Mouse (Mus musculus): Measurements from ENCODE around the gene Fbxo21. TPM values are rescaled to one million over a fixed set of nuclear protein-coding genes. Genes with fewer than 3 reads are reported as not detected.

Fbxo21 gene
- total and polyA plus RNA-seq, 3 experiments = 10.7 to 19.3 (median 13.7) TPM

DNA sequence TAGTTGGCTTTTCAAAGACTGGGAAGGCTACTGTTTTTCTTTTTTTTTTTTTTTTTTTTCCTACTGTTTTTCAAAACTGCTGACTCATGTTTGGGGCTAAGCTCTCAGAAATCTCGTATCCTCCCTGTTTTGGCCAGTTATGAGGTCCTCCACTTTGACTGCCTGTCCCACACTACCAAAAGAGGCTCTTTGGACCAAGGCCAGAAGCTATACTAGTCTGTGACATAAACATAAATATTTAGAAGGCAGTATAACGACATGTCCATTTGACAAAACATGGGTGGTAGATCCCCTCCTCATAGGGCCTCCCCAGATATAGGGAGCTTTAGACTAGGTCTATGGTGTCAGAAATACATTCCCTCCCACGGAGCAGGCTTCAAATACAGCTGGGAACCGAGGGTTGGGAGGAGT is 8.9 kb upstream of the Fbxo21 start:
- no peak overlapping the region for H3K9ac ChIP-seq (ENCODE audit: insufficient read depth, low read depth)
- peaks cover 7% of the 10 kb centered on the region in 2 experiments for H3K4me1 ChIP-seq (ENCODE audit: control insufficient read depth in 1 of 2, insufficient read depth in 2 of 2)
- no peak for DNase-seq (ENCODE audit: extremely low read depth)
- no peaks in the 10 kb centered on the region for H3K79me2 ChIP-seq (replicated peaks; ENCODE audit: control insufficient read depth, extremely low read depth, insufficient read depth, poor library complexity, severe bottlenecking)
- H3K9me3 ChIP-seq (replicated peaks; ENCODE audit: low read length) = peaks cover 8% of the 10 kb centered on the region
- no peaks in the 10 kb centered on the region for H3K36me3 ChIP-seq (replicated peaks in 1 of 2; ENCODE audit: control insufficient read depth in 1 of 2, insufficient read depth in 1 of 2, low read length in 1 of 2)
- H3K4me2 ChIP-seq (ENCODE audit: insufficient read depth, low read depth, poor library complexity, severe bottlenecking) = no peak overlapping the region
- in situ Hi-C loops (cut with MboI; ENCODE audit: low pct_ligation_motif_present, low pct_unique_long_range_greater_than_20kb, low sequenced_read_pairs) (no loop called here), dilution Hi-C loops (cut with MboI; ENCODE audit: extremely low pct_ligation_motif_present, extremely low pct_unique_long_range_greater_than_20kb, low sequenced_read_pairs) (no loop called here)
- H3K4me3 ChIP-seq (replicated peaks in 1 of 3; ENCODE audit: low read depth in 2 of 3, low read length in 2 of 3, poor library complexity in 1 of 3) = no peak overlapping the region
- H3K27ac ChIP-seq (ENCODE audit: insufficient read depth, low read depth) = no peak overlapping the region
- H3K27me3 ChIP-seq (replicated peaks) = peaks cover 3% of the 10 kb centered on the region
- no peak for TF ChIP-seq CTCF (conservative IDR thresholded peaks at IDR 0.05 in 1 of 2, IDR thresholded peaks at IDR 0.05 in 1 of 2; ENCODE audit: low read depth in 2 of 2, low read length in 2 of 2)
- peak; percentile 70; the same call in 1 of the 2 replicates for TF ChIP-seq MAFK (IDR thresholded peaks at IDR 0.05; ENCODE audit: insufficient replicate concordance, low read length)

DNA sequence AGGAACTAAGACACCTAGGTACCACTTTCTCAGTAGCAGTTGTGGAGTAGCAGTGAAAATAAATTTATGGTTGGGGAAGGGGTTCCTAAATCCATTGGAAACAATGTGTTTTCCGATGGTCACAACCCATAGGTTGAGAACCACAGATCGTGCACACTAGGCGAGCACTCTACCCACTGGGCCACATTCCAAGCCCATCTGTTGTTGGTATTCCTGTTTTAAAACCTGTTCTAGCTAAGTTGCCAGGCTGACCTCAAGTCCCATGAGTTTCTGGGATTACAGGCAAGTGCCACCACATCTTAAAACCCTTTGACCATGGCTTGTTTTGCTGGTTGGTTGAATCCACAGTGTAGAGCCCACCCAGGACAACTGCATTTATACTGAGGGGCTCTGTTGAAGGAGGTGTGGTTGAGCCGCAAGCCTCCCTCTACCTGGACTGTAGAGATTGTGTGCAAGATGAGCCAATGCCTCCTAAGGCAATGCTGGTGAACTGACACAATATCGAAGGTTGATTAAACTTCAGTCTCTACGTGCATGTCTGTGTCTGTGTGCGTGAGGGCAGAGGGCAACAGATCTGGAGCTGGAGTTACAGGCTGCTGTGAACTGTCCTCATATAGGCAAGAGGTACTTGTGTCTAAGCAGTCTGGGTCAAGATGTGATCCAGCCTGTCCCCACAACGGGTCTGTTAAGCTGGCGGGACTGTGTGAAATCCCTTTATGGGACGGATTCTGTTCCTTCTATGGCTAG is 6.7 kb upstream of the Fbxo21 start:
- no peak overlapping the region for H3K4me2 ChIP-seq (ENCODE audit: insufficient read depth, low read depth, poor library complexity, severe bottlenecking)
- peaks cover 3% of the 10 kb centered on the region for H3K27me3 ChIP-seq (replicated peaks)
- H3K9me3 ChIP-seq (replicated peaks; ENCODE audit: low read length) = peaks cover 8% of the 10 kb centered on the region
- peaks cover 0 to 7% of the 10 kb centered on the region in 2 experiments; a peak in 2 of 4 replicates for H3K4me1 ChIP-seq (ENCODE audit: control insufficient read depth in 1 of 2, insufficient read depth in 2 of 2)
- in situ Hi-C loops (cut with MboI; ENCODE audit: low pct_ligation_motif_present, low pct_unique_long_range_greater_than_20kb, low sequenced_read_pairs) (no loop called here), dilution Hi-C loops (cut with MboI; ENCODE audit: extremely low pct_ligation_motif_present, extremely low pct_unique_long_range_greater_than_20kb, low sequenced_read_pairs) (no loop called here)
- H3K27ac ChIP-seq (ENCODE audit: insufficient read depth, low read depth) = no peak overlapping the region
- no peaks in the 10 kb centered on the region for H3K36me3 ChIP-seq (replicated peaks in 1 of 2; ENCODE audit: control insufficient read depth in 1 of 2, insufficient read depth in 1 of 2, low read length in 1 of 2)
- H3K9ac ChIP-seq (ENCODE audit: insufficient read depth, low read depth) = no peak overlapping the region
- TF ChIP-seq UBTF (IDR thresholded peaks at IDR 0.05; ENCODE audit: low read depth, low read length) (no peak), RAD21 (IDR thresholded peaks at IDR 0.05; ENCODE audit: low read depth, low read length) (no peak), MAZ (IDR thresholded peaks at IDR 0.05; ENCODE audit: low read depth, low read length) (no peak)
- H3K79me2 ChIP-seq (replicated peaks; ENCODE audit: control insufficient read depth, extremely low read depth, insufficient read depth, poor library complexity, severe bottlenecking) = no peaks in the 10 kb centered on the region
- H3K4me3 ChIP-seq (replicated peaks in 1 of 3; ENCODE audit: low read depth in 2 of 3, low read length in 2 of 3, poor library complexity in 1 of 3) = no peak overlapping the region
- DNase-seq (ENCODE audit: extremely low read depth) = no peak

DNA sequence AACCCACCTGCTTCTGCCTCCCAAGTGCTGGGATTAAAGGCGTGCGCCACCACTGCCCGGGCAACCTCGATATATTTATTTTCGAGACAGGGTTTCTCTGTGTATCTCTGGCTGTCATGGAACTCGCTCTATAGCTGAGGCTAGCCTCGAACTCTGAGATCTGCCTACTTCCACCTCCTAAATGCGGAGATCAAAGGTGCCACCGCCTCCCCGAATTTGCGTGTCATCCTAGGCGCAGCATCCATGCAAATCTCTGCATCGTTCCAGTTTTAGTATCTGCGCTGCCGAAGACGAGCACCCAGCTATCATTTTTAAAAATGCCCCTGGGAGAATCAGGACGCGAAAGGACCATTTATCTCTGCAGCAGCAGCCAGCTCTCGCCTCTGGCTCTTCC is 270 bp upstream of the Fbxo21 start:
- in situ Hi-C loops (cut with MboI; ENCODE audit: low pct_ligation_motif_present, low pct_unique_long_range_greater_than_20kb, low sequenced_read_pairs) = no loop called here
- H3K36me3 ChIP-seq (replicated peaks in 1 of 2; ENCODE audit: control insufficient read depth in 1 of 2, insufficient read depth in 1 of 2, low read length in 1 of 2) = peaks cover 19 to 35% of the 10 kb centered on the region in 2 experiments
- no peak overlapping the region for H3K9ac ChIP-seq (ENCODE audit: insufficient read depth, low read depth)

More for the DNA sequence above, 270 bp upstream of the Fbxo21 start:
- no peak for DNase-seq (ENCODE audit: extremely low read depth)
- no peaks in the 10 kb centered on the region for H3K27me3 ChIP-seq (replicated peaks)
- peaks cover 9 to 25% of the 10 kb centered on the region in 2 experiments for H3K4me1 ChIP-seq (ENCODE audit: control insufficient read depth in 1 of 2, insufficient read depth in 2 of 2)
- peak overlapping the region; percentile 62; the same call in 1 of the 2 replicates for H3K4me2 ChIP-seq (ENCODE audit: insufficient read depth, low read depth, poor library complexity, severe bottlenecking)
- dilution Hi-C loops (cut with MboI; ENCODE audit: extremely low pct_ligation_motif_present, extremely low pct_unique_long_range_greater_than_20kb, low sequenced_read_pairs) = no loop called here
- no peak overlapping the region for H3K27ac ChIP-seq (ENCODE audit: insufficient read depth, low read depth)
- H3K9me3 ChIP-seq (replicated peaks; ENCODE audit: low read length) = no peaks in the 10 kb centered on the region
- no peaks in the 10 kb centered on the region for H3K79me2 ChIP-seq (replicated peaks; ENCODE audit: control insufficient read depth, extremely low read depth, insufficient read depth, poor library complexity, severe bottlenecking)
- H3K4me3 ChIP-seq (replicated peaks in 1 of 3; ENCODE audit: low read depth in 2 of 3, low read length in 2 of 3, poor library complexity in 1 of 3) = peak overlapping the region; percentile 48 to 100 (median 96)
- TF ChIP-seq MAFK (IDR thresholded peaks at IDR 0.05; ENCODE audit: insufficient replicate concordance, low read length) (no peak), CTCF (conservative IDR thresholded peaks at IDR 0.05 in 1 of 2, IDR thresholded peaks at IDR 0.05 in 1 of 2; ENCODE audit: low read depth in 2 of 2, low read length in 2 of 2) (no peak), MEF2A (IDR thresholded peaks at IDR 0.05; ENCODE audit: borderline replicate concordance, low read depth, low read length) (no peak), TCF12 (IDR thresholded peaks at IDR 0.05; ENCODE audit: low read depth, low read length) (no peak), RCOR1 (conservative IDR thresholded peaks at IDR 0.05; ENCODE audit: low read depth, low read length) (no peak), SIN3A (IDR thresholded peaks at IDR 0.05; ENCODE audit: low read length) (no peak), ETS1 (conservative IDR thresholded peaks at IDR 0.05; ENCODE audit: low read depth, low read length) (no peak), JUND (conservative IDR thresholded peaks at IDR 0.05; ENCODE audit: low read depth, low read length) (no peak), UBTF (IDR thresholded peaks at IDR 0.05; ENCODE audit: low read depth, low read length) (no peak), TBP (conservative IDR thresholded peaks at IDR 0.05; ENCODE audit: low read depth, low read length) (no peak), POLR2AphosphoS2 (IDR thresholded peaks at IDR 0.05; ENCODE audit: low read depth, low read length) (no peak), SMC3 (IDR thresholded peaks at IDR 0.05; ENCODE audit: low read depth, low read length) (no peak), GABPA (IDR thresholded peaks at IDR 0.05; ENCODE audit: insufficient replicate concordance, low read depth, low read length) (no peak), POLR2A (IDR thresholded peaks at IDR 0.05; ENCODE audit: low read depth, low read length) (no peak), BHLHE40 (IDR thresholded peaks at IDR 0.05; ENCODE audit: low read depth, low read length) (no peak), ZC3H11A (IDR thresholded peaks at IDR 0.05; ENCODE audit: low read depth, low read length) (no peak), NRF1 (IDR thresholded peaks at IDR 0.05; ENCODE audit: low read depth, low read length) (no peak)

All from CH12.LX (cell line).